Mouse (Mus musculus) embryo, embryonic 10 days (tissue): ENCODE data around the gene Ccdc13.

ENCODE experiments used
- DNase-seq: peaks from one replicate; pipeline ENCODE4 v3.0.0-alpha.2; 2015; ENCODE audit warnings: low spot score

Ccdc13 gene

GRCm38 (mm10) chr9:121802747-121803146 lies 36.5 kb downstream of the Ccdc13 start:
- no peak for DNase-seq

- no peak for DNase-seq
These were observed 40.3 kb downstream of the Ccdc13 start for GRCm38 (mm10) chr9:121798887-121799520.

- DNase-seq = peak; percentile 39
These were observed 41.5 kb downstream of the Ccdc13 start for GRCm38 (mm10) chr9:121797722-121798121.

- no peak for DNase-seq
These were observed 44.2 kb downstream of the Ccdc13 start for GRCm38 (mm10) chr9:121794972-121795539.

- no peak for DNase-seq
These were observed 47.3 kb downstream of the Ccdc13 start, which contains the start of gene Hhatl for GRCm38 (mm10) chr9:121791757-121792521. Gene Hhatl, minus strand, starts transcription at chr9:121792507.

GRCm38 (mm10) chr9:121791206-121791605 lies 48.1 kb downstream of the Ccdc13 start:
- DNase-seq = peak; percentile 86

- no peak for DNase-seq
These were observed 52.9 kb downstream of the Ccdc13 start for GRCm38 (mm10) chr9:121786359-121786758.

- no peak for DNase-seq
These were observed 54.0 kb downstream of the Ccdc13 start for GRCm38 (mm10) chr9:121785261-121785660.

GRCm38 (mm10) chr9:121784801-121785200 lies 54.5 kb downstream of the Ccdc13 start:
- DNase-seq = no peak

GRCm38 (mm10) chr9:121778066-121778624 lies 61.1 kb downstream of the Ccdc13 start:
- peak; percentile 38 for DNase-seq

GRCm38 (mm10) chr9:121777484-121778065 lies 61.7 kb downstream of the Ccdc13 start, which contains the start of gene Klhl40:
Gene Klhl40, plus strand, starts transcription at chr9:121777607.
- no peak for DNase-seq

- DNase-seq = no peak
These were observed 62.8 kb downstream of the Ccdc13 start for GRCm38 (mm10) chr9:121776511-121776910.

- DNase-seq = no peak
These were observed 63.3 kb downstream of the Ccdc13 start for GRCm38 (mm10) chr9:121775951-121776350.

- DNase-seq = no peak
These were observed 66.8 kb downstream of the Ccdc13 start for GRCm38 (mm10) chr9:121772412-121772811.

- DNase-seq = no peak
These were observed 74.0 kb downstream of the Ccdc13 start for GRCm38 (mm10) chr9:121765166-121765855.

GRCm38 (mm10) chr9:121763716-121764115 lies 75.5 kb downstream of the Ccdc13 start:
- DNase-seq = no peak

GRCm38 (mm10) chr9:121762761-121763160 lies 76.5 kb downstream of the Ccdc13 start:
- no peak for DNase-seq

- DNase-seq = no peak
These were observed 77.0 kb downstream of the Ccdc13 start for GRCm38 (mm10) chr9:121762248-121762647.

- no peak for DNase-seq
These were observed 77.5 kb downstream of the Ccdc13 start for GRCm38 (mm10) chr9:121761787-121762186.

- no peak for DNase-seq
These were observed 78.1 kb downstream of the Ccdc13 start for GRCm38 (mm10) chr9:121761091-121761665.
